Mouse (Mus musculus): ENCODE measurements around the gene Agap3. TPM values are rescaled to one million over a fixed set of nuclear protein-coding genes. Genes with fewer than 3 reads are reported as not detected.

Agap3 gene
- polyA plus RNA-seq, 1 experiment = 59.4 TPM

- Histone ChIP-seq H3K27ac (ENCODE audit: insufficient read depth, low read depth, low read length) (no peak overlapping the region), H3K27me3 (ENCODE audit: control insufficient read depth, insufficient read depth, low read length) (no peaks in the 10 kb centered on the region), H3K4me1 (ENCODE audit: control insufficient read depth, insufficient read depth, insufficient read length, low read length) (peaks cover 25% of the 10 kb centered on the region), H3K4me3 (ENCODE audit: low read depth, low read length) (no peak overlapping the region), H3K36me3 (ENCODE audit: control insufficient read depth, insufficient read depth, low read length) (peaks cover 10% of the 10 kb centered on the region)
- 95% methylated on average over 7 of the region's 7 CpGs for WGBS
- TF ChIP-seq CTCF (IDR thresholded peaks at IDR 0.05; ENCODE audit: extremely low read depth, insufficient read length, insufficient replicate concordance, low read depth, low read length) = no peak
- no peak for TF ChIP-seq POLR2A (IDR thresholded peaks at IDR 0.05; ENCODE audit: low read depth, low read length)
These were observed 5.3 kb upstream of the Agap3 start for GRCm38 (mm10) chr5:24446630-24447029.

GRCm38 (mm10) chr5:24447624-24448298 is 4.2 kb upstream of the Agap3 start, which contains the start of gene Tmub1:
Gene Tmub1 (minus strand): TSS chr5:24447854.
- 2% methylated on average over 34 of the region's 34 CpGs for WGBS
- H3K27ac ChIP-seq (ENCODE audit: insufficient read depth, low read depth, low read length) = peak within 1 kb of the TSS; percentile 62
- peak within 1 kb of the TSS; percentile 90 for H3K4me3 ChIP-seq (ENCODE audit: low read depth, low read length)
- peaks cover 3% of the 10 kb centered on the region; the same call in 1 of the 2 replicates for H3K36me3 ChIP-seq (ENCODE audit: control insufficient read depth, insufficient read depth, low read length)
- TF ChIP-seq POLR2A (IDR thresholded peaks at IDR 0.05; ENCODE audit: low read depth, low read length) (peak; percentile 57; the same call in 1 of the 2 replicates), CTCF (IDR thresholded peaks at IDR 0.05; ENCODE audit: extremely low read depth, insufficient read length, insufficient replicate concordance, low read depth, low read length) (no peak)
- no peaks in the 10 kb centered on the region for H3K27me3 ChIP-seq (ENCODE audit: control insufficient read depth, insufficient read depth, low read length)
- H3K4me1 ChIP-seq (ENCODE audit: control insufficient read depth, insufficient read depth, insufficient read length, low read length) = peaks cover 26% of the 10 kb centered on the region

DNA sequence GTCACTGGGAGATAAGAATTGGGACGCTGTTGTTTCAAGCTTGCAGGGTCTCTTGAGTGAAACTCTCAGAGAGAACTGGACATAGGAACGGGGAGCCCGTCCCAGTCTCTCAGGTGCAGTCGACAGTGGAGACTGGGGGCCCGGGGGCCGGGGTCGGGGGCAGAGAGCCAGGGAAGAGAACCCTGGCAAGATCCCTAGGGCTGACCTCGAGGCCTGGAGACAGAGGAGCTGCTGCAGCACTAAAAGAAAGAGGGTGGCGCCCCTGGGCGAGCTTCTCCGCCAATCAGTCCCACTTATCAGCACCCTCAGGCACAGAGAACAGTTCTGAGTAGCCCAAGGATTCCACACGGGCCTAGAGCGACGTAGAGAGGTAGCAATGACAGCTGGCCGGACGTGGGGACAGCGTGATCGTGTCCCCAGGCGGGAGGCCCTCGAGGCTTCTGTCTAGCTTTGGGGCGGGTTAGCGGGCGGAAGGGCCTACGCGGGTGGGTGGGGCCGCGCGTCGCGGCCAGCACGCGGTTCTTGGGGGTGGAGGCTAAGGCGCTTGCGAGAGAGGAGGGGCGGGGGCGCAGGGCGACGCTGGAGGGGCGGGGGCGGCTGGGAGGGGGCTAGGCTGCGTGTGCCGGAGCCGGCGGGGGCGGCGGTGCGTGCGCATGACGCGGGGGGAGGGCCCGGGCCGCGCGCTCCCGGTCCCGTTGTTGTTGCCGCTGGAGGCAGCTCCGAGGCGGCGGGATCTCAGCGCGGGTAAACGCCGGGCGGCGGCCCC is 530 bp upstream of the Agap3 start:
- H3K4me1 ChIP-seq (ENCODE audit: control insufficient read depth, insufficient read depth, insufficient read length, low read length) = peaks cover 19% of the 10 kb centered on the region
- peak overlapping the region; percentile 81 for H3K27ac ChIP-seq (ENCODE audit: insufficient read depth, low read depth, low read length)
- H3K36me3 ChIP-seq (ENCODE audit: control insufficient read depth, insufficient read depth, low read length) = no peaks in the 10 kb centered on the region
- WGBS = 4% methylated on average over 63 of the region's 66 CpGs
- H3K27me3 ChIP-seq (ENCODE audit: control insufficient read depth, insufficient read depth, low read length) = no peaks in the 10 kb centered on the region
- TF ChIP-seq POLR2A (IDR thresholded peaks at IDR 0.05; ENCODE audit: low read depth, low read length) (peak; percentile 66), CTCF (IDR thresholded peaks at IDR 0.05; ENCODE audit: extremely low read depth, insufficient read length, insufficient replicate concordance, low read depth, low read length) (no peak)
- peak overlapping the region; percentile 92 for H3K4me3 ChIP-seq (ENCODE audit: low read depth, low read length)

GRCm38 (mm10) chr5:24452691-24453233 is 785 bp downstream of the Agap3 start:
- H3K27me3 ChIP-seq (ENCODE audit: control insufficient read depth, insufficient read depth, low read length) = no peaks in the 10 kb centered on the region
- TF ChIP-seq POLR2A (IDR thresholded peaks at IDR 0.05; ENCODE audit: low read depth, low read length) (no peak), CTCF (IDR thresholded peaks at IDR 0.05; ENCODE audit: extremely low read depth, insufficient read length, insufficient replicate concordance, low read depth, low read length) (no peak)
- no peaks in the 10 kb centered on the region for H3K36me3 ChIP-seq (ENCODE audit: control insufficient read depth, insufficient read depth, low read length)
- H3K4me1 ChIP-seq (ENCODE audit: control insufficient read depth, insufficient read depth, insufficient read length, low read length) = peaks cover 15% of the 10 kb centered on the region
- no peak overlapping the region for H3K27ac ChIP-seq (ENCODE audit: insufficient read depth, low read depth, low read length)
- H3K4me3 ChIP-seq (ENCODE audit: low read depth, low read length) = peak overlapping the region; percentile 92
- WGBS = under 1% methylated on average over 29 of the region's 29 CpGs

DNA sequence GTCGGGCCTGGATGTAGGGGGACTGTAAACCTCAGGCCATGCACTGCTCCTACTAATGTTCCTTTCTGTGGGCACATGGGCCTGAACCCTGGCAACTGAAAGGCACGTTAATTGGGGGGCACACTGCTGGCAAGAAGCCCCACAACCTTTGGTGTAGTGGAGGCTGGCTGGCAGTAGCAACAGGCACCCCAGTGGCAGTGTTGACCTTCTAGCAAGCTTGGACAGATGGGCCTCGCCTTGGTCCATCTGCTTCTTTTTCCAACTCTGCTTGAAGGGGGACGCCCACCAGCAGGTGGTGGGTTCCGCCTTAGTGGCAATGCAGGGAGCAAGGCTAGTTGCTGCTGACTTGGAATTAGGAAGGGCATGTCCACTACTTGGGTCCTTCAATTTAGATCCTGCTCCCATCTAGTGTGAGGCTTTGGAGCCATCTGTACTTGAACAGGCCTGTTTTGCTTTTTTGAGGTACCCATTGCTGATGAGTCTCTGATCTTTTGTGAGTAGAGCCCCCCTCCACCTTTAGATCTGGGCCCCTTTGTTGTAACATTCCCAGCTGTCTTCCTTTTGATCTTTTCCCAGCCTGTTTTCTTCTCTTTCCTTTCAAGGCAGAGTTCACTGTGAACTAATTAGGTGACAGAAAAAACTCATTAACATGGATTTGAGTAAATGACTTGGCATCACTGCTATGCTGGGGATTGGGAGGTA is 1.5 kb downstream of the Agap3 start:
- TF ChIP-seq CTCF (IDR thresholded peaks at IDR 0.05; ENCODE audit: extremely low read depth, insufficient read length, insufficient replicate concordance, low read depth, low read length) = no peak
- no peak for TF ChIP-seq POLR2A (IDR thresholded peaks at IDR 0.05; ENCODE audit: low read depth, low read length)
- 33% methylated on average over 5 of the region's 5 CpGs for WGBS
- H3K27me3 ChIP-seq (ENCODE audit: control insufficient read depth, insufficient read depth, low read length) = no peaks in the 10 kb centered on the region
- H3K4me3 ChIP-seq (ENCODE audit: low read depth, low read length) = peak overlapping the region; percentile 92
- H3K36me3 ChIP-seq (ENCODE audit: control insufficient read depth, insufficient read depth, low read length) = no peaks in the 10 kb centered on the region
- no peak overlapping the region for H3K27ac ChIP-seq (ENCODE audit: insufficient read depth, low read depth, low read length)
- peaks cover 11% of the 10 kb centered on the region for H3K4me1 ChIP-seq (ENCODE audit: control insufficient read depth, insufficient read depth, insufficient read length, low read length)

DNA sequence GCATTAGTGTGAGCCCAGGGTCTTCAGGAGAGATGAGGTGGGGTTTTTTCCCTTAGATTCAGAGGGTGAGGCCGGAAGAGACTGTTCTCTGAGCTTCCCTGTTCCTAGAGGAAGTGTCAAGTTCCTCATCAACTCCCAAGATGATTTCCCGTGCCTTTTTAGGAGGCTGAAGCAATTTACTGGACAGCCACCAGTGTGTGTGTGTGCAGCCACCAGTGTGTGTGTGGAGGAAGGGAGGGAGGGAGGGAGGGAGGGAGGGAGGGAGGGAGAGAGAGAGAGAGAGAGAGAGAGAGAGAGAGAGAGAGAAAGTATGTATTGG is 2.0 kb downstream of the Agap3 start:
- H3K27ac ChIP-seq (ENCODE audit: insufficient read depth, low read depth, low read length) = no peak overlapping the region
- no peak for TF ChIP-seq CTCF (IDR thresholded peaks at IDR 0.05; ENCODE audit: extremely low read depth, insufficient read length, insufficient replicate concordance, low read depth, low read length)
- no peak for TF ChIP-seq POLR2A (IDR thresholded peaks at IDR 0.05; ENCODE audit: low read depth, low read length)
- WGBS = 41% methylated on average over 2 of the region's 2 CpGs
- no peaks in the 10 kb centered on the region for H3K27me3 ChIP-seq (ENCODE audit: control insufficient read depth, insufficient read depth, low read length)
- no peak overlapping the region for H3K4me3 ChIP-seq (ENCODE audit: low read depth, low read length)
- peaks cover 11% of the 10 kb centered on the region for H3K4me1 ChIP-seq (ENCODE audit: control insufficient read depth, insufficient read depth, insufficient read length, low read length)
- H3K36me3 ChIP-seq (ENCODE audit: control insufficient read depth, insufficient read depth, low read length) = no peaks in the 10 kb centered on the region

Measured in small intestine, adult 2 months (tissue).